Mouse (Mus musculus): Measurements from ENCODE around the gene Fam172a. TPM values are rescaled to one million over a fixed set of nuclear protein-coding genes. Genes with fewer than 3 reads are reported as not detected.

Gene Fam172a
- polyA plus RNA-seq, 1 experiment: 10.2 TPM

DNA sequence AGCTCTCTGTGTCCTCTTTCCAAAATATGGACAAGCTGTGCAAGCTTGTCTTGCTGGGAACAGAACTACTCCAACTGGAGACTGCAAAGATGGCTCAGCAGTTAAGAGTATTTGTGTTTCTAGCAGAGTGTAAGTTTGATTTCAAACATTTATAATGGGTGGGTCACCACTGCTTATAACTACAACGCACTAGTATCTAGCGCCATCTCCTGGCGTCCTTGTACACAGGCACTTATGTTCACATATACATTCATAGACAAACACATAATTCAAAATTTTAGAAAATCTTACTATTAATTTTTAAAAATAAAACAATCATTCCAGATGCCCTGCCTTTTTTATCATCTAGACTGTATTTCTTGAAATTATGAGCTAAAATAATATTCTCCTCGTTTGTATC lies 147.0 kb downstream of the Fam172a start:
- Histone ChIP-seq H3K4me3 (replicated peaks; ENCODE audit: extremely low read depth, low read depth, low read length) (no peak overlapping the region), H3K4me1 (ENCODE audit: control insufficient read depth, insufficient read depth, low read length) (no peaks in the 10 kb centered on the region)
- DNase-seq: no peak
- TF ChIP-seq CTCF (IDR thresholded peaks at IDR 0.05; ENCODE audit: insufficient read depth, low read length): no peak
- TF ChIP-seq POLR2A (IDR thresholded peaks at IDR 0.05; ENCODE audit: borderline replicate concordance, extremely low read depth, low read depth, low read length): no peak
- 87% methylated on average over 4 of the region's 4 CpGs for WGBS

DNA sequence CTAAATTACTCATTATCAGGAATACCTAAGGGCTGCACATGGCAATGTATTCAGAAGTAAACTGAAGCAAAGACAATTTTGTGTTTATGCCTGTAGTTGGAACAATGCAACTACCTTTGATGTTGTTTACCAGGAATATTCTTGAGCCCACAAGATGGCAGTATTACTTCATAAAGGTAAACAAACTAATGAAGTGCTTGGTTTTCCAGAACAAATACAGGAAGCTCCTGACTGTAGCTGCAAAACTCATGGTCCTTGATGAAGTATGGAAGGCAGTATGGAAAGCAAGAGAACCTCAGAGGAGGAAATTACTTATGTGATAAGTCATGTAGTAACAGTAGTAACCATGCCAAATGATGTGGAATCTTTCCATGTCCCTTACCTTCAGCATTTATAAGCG lies 163.0 kb downstream of the Fam172a start:
- 86% methylated on average over 1 of the region's 1 CpGs for WGBS
- DNase-seq: no peak
- H3K4me1 ChIP-seq (ENCODE audit: control insufficient read depth, insufficient read depth, low read length): no peaks in the 10 kb centered on the region; the same call in 1 of the 2 replicates

DNA sequence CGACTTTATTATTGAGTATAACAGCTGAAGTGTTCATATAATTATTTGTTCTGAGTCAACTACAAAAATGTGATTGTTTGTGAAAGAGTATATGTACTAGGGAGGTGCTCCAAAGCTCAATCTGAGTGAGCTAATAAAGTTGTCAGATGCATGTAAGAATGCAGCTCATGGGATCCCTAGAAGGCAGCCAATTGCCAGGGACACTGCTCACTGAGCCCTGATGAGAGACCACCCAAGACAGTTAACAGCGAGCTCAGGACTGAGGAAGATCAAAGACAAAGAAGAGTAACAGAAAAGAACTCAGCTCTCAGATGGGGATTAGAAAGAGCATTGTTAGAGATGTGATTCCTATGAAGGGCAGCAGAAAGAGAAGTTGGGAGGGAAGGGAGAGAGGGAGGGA lies 166.5 kb downstream of the Fam172a start:
- Histone ChIP-seq H3K4me3 (replicated peaks; ENCODE audit: extremely low read depth, low read depth, low read length) (no peak overlapping the region), H3K4me1 (ENCODE audit: control insufficient read depth, insufficient read depth, low read length) (no peaks in the 10 kb centered on the region; the same call in 1 of the 2 replicates)
- TF ChIP-seq POLR2A (IDR thresholded peaks at IDR 0.05; ENCODE audit: borderline replicate concordance, extremely low read depth, low read depth, low read length) (no peak), CTCF (IDR thresholded peaks at IDR 0.05; ENCODE audit: insufficient read depth, low read length) (no peak)
- 69% methylated on average over 2 of the region's 2 CpGs for WGBS
- no peak for DNase-seq

More for the DNA sequence above, 163.0 kb downstream of the Fam172a start:
- TF ChIP-seq POLR2A (IDR thresholded peaks at IDR 0.05; ENCODE audit: borderline replicate concordance, extremely low read depth, low read depth, low read length) (no peak), CTCF (IDR thresholded peaks at IDR 0.05; ENCODE audit: insufficient read depth, low read length) (no peak)
- H3K4me3 ChIP-seq (replicated peaks; ENCODE audit: extremely low read depth, low read depth, low read length): no peak overlapping the region

DNA sequence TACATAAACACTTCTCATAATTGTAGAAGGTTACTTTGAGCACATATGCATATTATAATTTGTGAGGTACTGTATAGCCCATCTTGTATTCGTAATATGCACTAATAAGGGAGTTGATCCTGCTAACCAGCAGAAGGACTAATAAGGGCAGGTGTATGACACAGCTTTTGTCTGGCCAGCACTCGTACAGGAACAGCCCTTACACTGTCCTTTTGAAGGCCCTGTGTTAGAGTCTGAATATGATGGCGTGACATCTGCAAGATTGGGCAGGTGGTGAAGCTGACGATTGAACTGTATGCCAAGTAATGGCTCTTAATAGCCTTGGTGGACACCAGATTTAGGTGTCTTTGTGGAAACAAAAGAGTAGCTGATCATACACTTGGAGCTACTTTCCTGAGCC lies 176.3 kb downstream of the Fam172a start:
- Histone ChIP-seq H3K4me1 (ENCODE audit: control insufficient read depth, insufficient read depth, low read length) (no peaks in the 10 kb centered on the region), H3K4me3 (replicated peaks; ENCODE audit: extremely low read depth, low read depth, low read length) (no peak overlapping the region)
- no peak for DNase-seq
- 88% methylated on average over 4 of the region's 4 CpGs for WGBS
- no peak for TF ChIP-seq POLR2A (IDR thresholded peaks at IDR 0.05; ENCODE audit: borderline replicate concordance, extremely low read depth, low read depth, low read length)
- TF ChIP-seq CTCF (IDR thresholded peaks at IDR 0.05; ENCODE audit: insufficient read depth, low read length): no peak

DNA sequence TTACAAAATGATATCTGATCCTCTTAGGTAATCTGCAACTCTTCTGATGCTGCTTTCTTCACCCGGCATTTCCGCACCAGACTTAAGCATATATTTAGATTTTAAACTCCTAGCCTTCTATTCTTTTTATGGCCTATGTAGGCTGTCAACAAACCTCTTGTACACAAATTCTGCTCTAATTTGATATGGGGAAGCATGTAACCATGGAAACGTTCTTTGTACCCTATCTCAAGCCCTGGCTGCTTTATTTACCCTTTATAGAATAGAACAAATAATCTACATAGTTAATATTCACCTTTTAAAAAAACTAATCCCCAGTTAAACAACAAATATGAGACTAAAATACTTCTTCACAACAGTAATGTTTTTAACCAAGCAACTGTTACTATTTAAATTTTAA lies 176.7 kb downstream of the Fam172a start:
- TF ChIP-seq POLR2A (IDR thresholded peaks at IDR 0.05; ENCODE audit: borderline replicate concordance, extremely low read depth, low read depth, low read length) (no peak), CTCF (IDR thresholded peaks at IDR 0.05; ENCODE audit: insufficient read depth, low read length) (no peak)
- no peak for DNase-seq
- H3K4me3 ChIP-seq (replicated peaks; ENCODE audit: extremely low read depth, low read depth, low read length): no peak overlapping the region
- no peaks in the 10 kb centered on the region for H3K4me1 ChIP-seq (ENCODE audit: control insufficient read depth, insufficient read depth, low read length)
- WGBS: 80% methylated on average over 3 of the region's 3 CpGs

DNA sequence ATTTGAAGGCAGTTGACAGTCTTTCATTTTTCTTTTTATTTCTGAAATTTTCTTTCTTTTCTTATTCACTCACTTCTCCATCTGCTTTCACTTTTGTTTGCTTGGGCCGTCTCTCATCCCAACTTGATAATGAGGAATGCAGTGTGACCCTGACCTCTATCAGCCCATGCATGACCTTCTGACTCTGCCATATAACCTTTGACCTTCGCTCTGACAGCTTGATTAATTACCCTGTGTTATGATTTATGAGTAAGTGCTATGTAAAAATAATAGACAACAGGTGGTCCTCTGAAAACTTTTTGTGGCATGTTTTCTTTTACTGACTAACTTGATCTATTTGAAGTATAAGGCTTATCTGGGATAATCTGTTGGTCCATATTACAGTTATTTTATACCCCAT lies 195.8 kb downstream of the Fam172a start:
- DNase-seq: no peak
- TF ChIP-seq CTCF (IDR thresholded peaks at IDR 0.05; ENCODE audit: insufficient read depth, low read length) (no peak), POLR2A (IDR thresholded peaks at IDR 0.05; ENCODE audit: borderline replicate concordance, extremely low read depth, low read depth, low read length) (no peak)
- H3K4me3 ChIP-seq (replicated peaks; ENCODE audit: extremely low read depth, low read depth, low read length): no peak overlapping the region
- H3K4me1 ChIP-seq (ENCODE audit: control insufficient read depth, insufficient read depth, low read length): no peaks in the 10 kb centered on the region; the same call in 1 of the 2 replicates
- WGBS: 50% methylated on average over 2 of the region's 2 CpGs

DNA sequence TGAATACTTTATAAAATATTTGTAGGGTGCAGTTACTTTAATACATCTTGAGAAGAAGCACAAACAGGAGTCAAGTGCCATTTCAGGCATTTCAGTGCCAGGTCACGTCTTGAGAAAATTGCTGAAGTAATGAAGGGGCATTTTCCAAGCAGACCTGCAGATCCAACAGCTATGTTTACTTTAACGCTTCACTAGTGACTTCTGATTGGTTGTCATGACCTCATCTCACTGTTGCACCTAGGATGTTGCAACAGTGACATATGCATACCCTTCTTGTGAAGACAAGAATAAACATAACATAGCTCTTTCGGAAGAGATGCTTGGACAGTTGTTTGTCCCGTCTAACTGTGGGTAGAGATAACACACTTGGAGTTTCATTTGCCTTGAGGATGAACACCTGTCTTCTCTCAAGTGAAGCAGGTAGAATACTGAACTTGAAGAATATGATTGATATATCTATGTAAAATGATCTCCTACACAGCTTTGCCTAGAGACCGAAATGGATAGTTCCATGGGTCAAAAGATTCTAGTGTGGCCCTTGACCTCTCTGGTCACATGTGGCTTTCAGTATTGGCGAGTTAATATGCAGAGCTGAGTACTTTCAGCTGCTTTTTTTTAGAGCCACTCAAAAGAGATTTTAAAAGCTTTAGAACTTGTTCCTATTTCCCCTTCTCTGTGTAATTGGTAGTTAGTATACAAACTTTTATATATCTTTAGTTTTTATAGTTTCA lies 196.4 kb downstream of the Fam172a start:
- DNase-seq: no peak
- Histone ChIP-seq H3K4me3 (replicated peaks; ENCODE audit: extremely low read depth, low read depth, low read length) (no peak overlapping the region), H3K4me1 (ENCODE audit: control insufficient read depth, insufficient read depth, low read length) (no peaks in the 10 kb centered on the region; the same call in 1 of the 2 replicates)
- no peak for TF ChIP-seq CTCF (IDR thresholded peaks at IDR 0.05; ENCODE audit: insufficient read depth, low read length)
- TF ChIP-seq POLR2A (IDR thresholded peaks at IDR 0.05; ENCODE audit: borderline replicate concordance, extremely low read depth, low read depth, low read length): no peak
- 55% methylated on average over 6 of the region's 6 CpGs for WGBS

DNA sequence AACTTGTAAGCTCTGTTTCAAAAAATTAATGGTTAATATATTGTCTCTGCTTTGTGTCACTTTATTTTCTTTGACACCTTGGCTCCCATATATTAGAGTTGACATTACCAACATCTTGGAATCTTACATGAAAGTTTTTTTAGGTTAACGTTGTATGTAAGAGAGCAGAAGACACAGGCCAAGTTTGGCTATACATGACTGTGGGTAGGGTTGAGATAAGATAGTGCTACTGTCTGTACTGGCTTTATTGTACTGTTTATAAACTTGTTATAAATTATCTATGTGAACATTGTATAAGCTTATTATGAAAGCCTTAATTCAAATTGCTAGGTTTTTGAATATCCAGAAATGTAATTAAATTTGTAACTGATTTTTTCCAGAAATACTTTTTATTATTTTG lies 197.9 kb downstream of the Fam172a start:
- DNase-seq: no peak
- Histone ChIP-seq H3K4me1 (ENCODE audit: control insufficient read depth, insufficient read depth, low read length) (no peaks in the 10 kb centered on the region; the same call in 1 of the 2 replicates), H3K4me3 (replicated peaks; ENCODE audit: extremely low read depth, low read depth, low read length) (no peak overlapping the region)
- 48% methylated on average over 1 of the region's 1 CpGs for WGBS
- TF ChIP-seq POLR2A (IDR thresholded peaks at IDR 0.05; ENCODE audit: borderline replicate concordance, extremely low read depth, low read depth, low read length) (no peak), CTCF (IDR thresholded peaks at IDR 0.05; ENCODE audit: insufficient read depth, low read length) (no peak)

DNA sequence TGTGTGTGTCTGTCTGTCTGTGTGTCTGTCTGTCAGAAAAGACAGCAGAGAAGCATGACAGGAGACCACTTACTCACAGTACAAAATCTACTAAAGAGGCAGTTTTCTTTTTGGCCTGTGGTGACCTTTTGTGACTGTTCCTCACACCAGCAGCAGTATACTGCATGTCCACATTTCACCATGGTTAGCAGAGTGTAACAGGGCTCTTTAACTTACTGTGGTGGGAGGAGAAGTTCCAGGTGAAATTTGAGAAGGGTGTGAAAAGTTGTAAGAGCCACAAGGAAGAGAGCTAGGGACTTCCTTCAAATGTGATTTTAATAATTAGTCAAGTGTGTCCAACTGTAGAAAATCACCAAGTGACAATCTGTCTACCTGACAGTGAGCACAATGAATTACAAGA lies 199.0 kb downstream of the Fam172a start:
- H3K4me1 ChIP-seq (ENCODE audit: control insufficient read depth, insufficient read depth, low read length): no peaks in the 10 kb centered on the region; the same call in 1 of the 2 replicates
- no peak overlapping the region for H3K4me3 ChIP-seq (replicated peaks; ENCODE audit: extremely low read depth, low read depth, low read length)
- no peak for DNase-seq
- TF ChIP-seq CTCF (IDR thresholded peaks at IDR 0.05; ENCODE audit: insufficient read depth, low read length): no peak
- no peak for TF ChIP-seq POLR2A (IDR thresholded peaks at IDR 0.05; ENCODE audit: borderline replicate concordance, extremely low read depth, low read depth, low read length)

DNA sequence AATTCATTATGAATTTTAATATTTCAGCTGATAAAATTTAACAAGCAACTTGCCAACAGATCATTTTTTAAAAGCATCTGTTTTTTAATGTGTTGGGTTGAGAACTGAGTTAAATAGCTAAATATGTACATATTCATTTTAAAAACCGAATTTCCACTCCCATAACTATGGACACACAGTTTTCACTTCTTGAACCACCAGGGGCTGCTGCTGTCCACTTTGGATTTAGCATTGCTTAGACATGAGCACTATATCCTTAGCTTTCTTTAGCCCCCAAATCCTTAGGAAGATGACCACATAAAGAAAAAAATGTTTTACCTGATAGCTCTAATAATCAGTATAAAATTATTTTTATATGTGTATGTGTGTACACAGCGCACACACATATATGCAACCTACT lies 207.4 kb downstream of the Fam172a start:
- 77% methylated on average over 2 of the region's 2 CpGs for WGBS
- no peak for DNase-seq
- no peak for TF ChIP-seq POLR2A (IDR thresholded peaks at IDR 0.05; ENCODE audit: borderline replicate concordance, extremely low read depth, low read depth, low read length)
- no peak for TF ChIP-seq CTCF (IDR thresholded peaks at IDR 0.05; ENCODE audit: insufficient read depth, low read length)
- H3K4me3 ChIP-seq (replicated peaks; ENCODE audit: extremely low read depth, low read depth, low read length): no peak overlapping the region
- H3K4me1 ChIP-seq (ENCODE audit: control insufficient read depth, insufficient read depth, low read length): no peaks in the 10 kb centered on the region

Data from lung, adult 2 months (tissue).